Mouse (Mus musculus) c-Kit-positive CD71-negative TER-119-negative erythroid progenitor cells, embryonic 14.5 days (primary cell): ENCODE results near the gene Marcksl1.
"Not testable (repeated sequence)": the region's sequence is repeated elsewhere in the genome, so short reads cannot be mapped to it uniquely, and the experiment has no call there.

Source experiments
- DNase-seq: peaks from one replicate; pipeline ENCODE4 v3.0.0-alpha.2; 2013; ENCODE audit warnings: low read depth

The Marcksl1 gene

DNA sequence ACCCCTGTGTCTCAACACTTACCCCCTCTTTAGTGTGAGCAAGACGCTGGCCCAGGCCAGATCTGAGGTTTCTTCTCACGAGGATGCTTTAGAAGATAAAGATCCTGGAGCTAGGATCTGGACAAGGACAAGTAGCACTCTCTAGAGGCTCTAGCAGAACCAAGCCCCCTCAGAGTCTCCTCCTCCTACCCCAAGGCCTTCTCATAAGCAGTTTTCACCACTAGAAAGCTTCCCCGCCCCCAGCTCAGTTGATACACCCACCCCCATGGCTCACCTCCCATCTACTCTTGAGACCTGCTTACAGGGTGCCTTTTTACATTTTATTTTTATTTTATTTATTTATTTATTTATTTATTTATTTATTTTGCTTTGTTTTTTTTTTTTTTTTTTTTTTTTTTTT is 3.7 kb upstream of the Marcksl1 start:
- no peak for DNase-seq

DNA sequence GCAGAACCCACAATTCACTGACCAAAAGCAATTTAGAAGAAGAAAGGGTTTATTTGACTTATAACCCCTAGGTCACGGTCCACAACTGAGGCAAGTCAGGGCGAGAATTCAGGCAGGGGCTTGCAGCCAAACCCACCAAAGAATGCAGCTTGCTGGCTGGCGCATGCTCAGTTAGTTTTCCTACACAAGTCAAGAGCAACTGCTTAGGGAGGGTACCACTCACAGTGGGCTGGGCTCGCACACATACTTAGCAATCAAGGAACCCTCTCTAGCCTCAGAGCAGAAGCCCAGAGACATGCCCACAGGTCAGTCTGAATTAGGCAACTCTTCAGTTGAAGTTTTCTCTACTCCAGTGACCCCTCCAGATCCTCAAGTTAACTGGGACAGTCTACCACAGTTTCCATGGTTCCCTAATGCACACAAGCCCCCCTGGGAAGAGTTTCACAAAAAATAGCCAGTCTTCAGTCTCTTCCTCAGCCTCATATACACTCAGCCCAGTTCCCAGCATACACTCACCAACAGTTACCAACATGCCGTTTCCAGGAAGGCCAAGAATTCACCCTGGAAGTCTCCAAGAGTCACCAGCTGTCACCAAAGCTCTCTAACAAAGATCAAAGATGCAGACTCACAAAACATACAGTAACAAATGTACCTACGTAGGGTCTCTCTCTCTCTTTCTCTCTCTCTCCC is 2.5 kb upstream of the Marcksl1 start:
- DNase-seq = no peak

DNA sequence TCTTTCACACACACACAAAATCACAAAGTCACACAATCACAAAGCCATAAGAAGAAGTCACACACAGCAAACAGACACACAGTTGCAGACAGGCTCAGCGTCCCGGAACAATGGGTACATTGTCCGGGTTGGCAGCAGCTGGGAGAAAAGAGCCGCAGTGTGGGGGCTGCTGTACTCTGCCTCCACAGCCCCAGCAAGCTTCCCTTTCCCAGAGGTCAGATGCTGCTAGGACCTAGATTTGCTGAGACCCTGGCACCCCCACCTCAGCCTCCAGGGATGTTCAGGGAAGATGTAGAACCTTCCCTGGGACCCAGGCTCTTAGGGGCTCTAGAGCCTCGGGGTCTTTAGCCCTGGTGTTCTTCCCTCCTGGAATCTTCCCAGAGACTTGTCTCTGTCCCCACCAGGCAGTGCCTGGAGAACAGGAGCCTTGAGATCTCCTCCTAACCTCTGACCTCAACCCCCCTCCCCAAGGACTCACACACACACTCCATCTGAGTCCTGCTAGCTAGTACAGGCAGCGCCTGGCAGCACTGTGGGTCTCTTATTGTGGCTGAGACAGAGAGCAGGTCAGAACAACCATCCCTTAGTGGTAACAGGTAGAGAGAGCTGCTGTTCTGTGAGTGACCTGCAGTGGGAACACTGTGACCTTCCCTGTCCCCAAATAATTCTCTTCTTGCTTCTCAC is 1.8 kb upstream of the Marcksl1 start:
- DNase-seq = no peak

DNA sequence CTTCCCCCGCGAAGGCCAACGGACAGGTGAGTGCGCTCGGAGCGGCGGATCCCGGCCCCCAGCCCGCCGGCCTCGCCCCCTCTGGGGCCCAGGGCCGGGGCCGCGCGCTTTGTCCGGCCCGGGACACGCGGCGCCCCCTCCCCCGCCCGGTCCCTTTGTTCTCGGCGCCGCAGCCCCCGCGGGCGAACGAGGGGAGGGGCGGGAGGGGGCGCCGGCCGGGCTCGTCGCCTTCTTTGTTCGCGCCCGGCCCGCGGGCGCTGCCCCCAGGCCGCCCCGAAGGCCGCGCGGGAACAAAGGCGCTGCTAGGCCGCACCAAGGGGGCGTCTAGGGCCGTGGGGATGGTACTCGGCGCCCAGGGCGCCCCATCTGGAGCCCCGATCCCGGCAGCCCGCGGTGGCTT is 510 bp downstream of the Marcksl1 start:
- no peak for DNase-seq

DNA sequence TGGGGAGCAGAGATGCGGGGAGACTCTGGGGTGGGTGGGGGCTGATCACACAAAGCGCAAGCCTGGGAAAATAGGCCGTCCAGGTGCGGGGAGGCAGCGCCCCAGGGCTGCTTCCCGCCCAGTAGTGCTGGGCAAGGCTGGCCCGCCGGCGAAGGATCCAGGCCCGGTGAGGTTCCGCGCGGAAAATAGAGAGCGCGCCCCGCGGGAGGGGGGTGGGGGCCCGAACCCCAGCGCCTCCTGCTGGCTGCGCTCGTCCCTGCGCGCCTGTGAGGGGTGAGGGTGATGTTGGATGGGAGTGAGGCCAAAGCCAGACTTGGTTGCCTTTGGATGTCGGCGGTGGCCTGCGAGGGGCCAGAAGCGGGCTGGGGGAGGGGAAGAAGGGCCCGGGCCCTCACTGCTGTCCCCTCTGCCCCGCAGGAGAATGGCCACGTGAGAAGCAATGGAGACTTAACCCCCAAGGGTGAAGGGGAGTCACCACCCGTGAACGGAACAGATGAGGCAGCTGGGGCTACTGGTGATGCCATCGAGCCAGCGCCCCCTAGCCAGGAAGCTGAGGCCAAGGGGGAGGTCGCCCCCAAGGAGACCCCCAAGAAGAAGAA is 1.0 kb downstream of the Marcksl1 start:
- DNase-seq = peak; percentile 45

DNA sequence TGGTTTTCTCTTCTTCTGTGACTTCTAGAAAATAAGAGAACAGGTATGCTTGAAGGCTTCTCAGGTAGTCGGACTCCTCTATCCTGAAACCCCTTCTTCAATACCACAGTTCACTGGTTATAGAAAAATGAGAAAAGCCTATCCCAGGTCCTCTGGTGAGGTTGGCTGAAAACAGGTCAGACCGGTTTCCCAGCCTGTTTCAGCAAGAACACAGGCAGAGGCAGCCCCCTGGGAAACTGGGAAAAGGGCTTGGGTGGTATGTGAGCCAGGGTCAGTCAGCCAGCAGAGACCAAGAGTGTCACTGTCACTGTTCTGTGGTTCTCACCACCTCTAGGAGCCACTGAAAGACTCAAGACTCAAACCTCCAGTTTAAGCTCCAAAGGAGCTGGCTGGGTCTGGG is 3.5 kb downstream of the Marcksl1 start:
- DNase-seq = no peak

DNA sequence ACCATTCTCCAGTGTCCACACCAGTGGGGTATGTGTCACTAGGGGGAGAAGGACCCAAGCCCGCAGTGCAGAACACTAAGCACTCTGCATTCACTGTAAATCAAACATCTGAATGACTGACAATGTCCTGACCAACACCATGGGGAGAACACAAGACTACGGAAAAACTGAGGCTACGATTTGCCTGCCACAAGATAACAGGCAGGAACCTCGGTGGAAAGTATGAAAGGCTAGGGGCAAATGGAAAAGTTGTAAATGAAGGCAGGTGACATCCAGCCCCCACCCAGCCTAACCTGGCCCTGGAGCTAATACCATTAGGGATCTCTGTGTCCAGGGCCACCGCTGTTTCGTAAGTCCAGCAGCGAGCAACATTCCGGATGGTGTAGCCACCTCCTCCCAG is 5.1 kb downstream of the Marcksl1 start:
- DNase-seq = no peak

DNA sequence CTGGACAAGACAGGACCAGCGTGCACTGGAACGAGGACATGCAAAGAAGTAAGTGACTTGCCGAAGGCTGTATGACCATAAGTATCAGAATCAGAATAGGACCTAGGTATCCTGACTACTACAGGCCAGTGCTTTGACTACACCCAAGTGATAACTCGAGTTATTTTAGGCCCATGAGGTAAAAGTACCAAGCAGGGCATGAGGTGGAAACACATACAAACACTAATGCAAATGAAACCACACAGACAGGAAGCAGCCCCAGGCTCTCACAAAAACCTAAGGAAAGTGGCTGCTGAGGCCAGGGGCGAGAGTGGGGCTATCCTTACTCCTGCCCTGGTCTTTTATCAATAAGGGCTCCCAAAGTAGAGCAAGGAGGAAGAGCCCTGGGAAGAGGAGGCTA is 12.0 kb downstream of the Marcksl1 start:
- DNase-seq = no peak

DNA sequence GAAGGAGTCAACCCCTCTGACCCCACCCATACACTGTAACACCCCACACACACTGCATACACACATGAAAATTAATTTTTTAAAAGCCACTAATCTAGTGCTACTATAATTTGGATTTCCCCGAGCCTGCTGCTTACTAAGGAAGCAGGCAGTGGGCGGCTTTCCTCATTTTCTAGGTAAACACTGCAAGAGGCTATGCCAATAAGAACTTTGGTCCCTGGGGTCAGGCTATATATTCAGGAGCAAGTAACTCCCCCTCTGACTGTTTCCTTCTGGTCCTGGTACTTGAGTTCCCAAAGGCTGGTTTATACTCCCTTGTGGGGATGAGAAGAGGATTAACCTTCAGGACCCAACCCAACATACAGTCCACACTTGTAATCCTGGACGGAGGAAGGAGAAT is 12.5 kb downstream of the Marcksl1 start:
- no peak for DNase-seq

DNA sequence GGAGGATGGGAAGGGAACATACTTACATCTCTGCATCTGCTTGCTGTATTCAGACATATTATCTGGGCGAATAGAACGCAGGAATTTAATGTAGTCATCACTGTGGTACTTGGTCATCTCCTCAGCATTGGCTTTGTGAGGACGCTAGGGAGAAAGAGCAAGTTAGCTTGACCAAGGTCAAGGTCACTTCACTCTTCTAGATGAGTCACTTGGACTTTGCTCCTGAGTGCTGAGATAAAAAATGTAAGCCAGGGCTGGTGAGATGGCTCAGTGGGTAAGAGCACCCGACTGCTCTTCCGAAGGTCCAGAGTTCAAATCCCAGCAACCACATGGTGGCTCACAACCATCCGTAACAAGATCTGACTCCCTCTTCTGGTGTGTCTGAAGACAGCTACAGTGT is 15.5 kb downstream of the Marcksl1 start:
- not testable (repeated sequence) for DNase-seq

DNA sequence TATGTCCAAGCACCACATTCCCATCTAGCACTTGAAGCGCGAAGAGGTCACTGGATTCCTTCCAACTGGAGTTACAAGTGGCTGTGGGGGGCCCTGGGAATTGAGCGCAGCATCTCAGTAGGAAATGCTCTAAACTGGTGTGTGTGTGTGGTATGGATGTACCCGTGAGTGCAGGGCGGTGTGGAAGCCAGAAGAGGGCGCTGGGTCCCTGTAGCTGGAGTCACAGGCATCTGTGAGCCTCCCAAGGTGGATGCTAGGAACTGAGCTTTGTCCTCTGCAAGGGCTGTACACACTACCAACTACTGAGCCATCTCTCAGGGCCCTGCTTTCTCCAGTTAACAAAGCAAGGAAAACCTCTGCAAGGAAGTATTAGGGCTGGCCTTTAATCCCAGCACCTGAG is 26.6 kb downstream of the Marcksl1 start:
- DNase-seq = no peak

DNA sequence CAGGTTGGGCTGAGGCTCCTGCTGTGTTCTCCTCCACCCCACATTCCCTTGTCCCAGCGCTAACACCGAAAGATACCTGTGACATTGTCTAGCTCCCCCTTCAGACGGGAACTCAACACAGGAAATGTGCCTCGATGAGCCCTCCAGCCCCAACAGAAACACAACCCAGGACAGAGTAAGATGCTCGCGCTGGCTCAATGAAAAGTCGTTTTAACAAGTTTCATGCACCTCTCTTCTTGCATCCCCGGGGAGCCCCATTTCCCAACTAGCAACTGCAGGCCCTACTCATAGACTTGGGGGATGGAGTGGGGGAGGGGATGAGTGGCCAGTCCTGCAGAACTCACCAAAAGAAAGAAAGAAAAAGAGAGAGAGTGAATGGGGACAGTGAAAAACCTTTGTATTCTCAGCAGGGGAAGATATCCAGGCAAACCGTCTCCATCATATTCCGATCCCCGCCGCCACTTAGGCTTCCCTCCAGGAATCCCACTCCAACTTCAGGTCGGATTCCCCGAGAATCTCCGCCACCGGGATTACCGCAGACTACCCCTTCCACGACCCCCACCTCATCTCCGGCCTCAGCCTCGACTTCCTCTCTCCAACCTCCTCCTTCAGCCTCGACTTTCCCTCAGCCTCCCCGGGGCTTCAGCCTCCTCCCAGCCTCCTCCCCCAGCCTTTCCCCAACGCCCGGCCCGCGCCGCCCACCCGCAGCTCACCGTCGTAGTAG is 28.6 kb downstream of the Marcksl1 start:
- no peak for DNase-seq

DNA sequence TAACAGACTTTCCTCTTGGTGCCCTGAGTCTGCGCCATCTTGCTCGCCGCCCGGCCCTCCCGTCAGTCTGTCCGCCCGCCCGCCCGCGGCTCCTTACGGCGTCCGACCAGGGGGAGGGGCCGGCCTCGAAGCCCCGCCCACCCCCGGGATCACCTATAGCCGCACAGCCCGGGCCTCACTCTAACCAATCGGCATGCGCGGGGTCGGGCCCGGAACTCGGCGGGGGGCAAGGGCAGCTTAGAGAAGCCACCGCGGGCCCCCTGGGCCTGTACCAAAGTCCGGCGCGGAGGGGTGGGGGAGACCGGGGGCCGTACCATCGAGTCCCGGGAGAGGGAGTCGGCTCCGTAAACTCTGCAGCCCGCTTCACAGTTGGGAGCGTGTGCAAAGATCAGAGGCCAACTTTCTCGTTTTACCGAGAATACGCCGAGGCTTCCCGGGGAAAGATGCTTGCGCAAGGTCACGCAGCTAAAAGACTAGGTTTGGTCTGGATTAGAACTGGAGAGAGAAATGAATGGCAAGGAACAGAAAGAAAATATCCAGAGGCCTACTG is 29.3 kb downstream of the Marcksl1 start, which contains the start of gene Hdac1:
Gene Hdac1 (minus strand): TSS at position 122 of the 550 bp plus-strand sequence.
- DNase-seq = peak; percentile 96

DNA sequence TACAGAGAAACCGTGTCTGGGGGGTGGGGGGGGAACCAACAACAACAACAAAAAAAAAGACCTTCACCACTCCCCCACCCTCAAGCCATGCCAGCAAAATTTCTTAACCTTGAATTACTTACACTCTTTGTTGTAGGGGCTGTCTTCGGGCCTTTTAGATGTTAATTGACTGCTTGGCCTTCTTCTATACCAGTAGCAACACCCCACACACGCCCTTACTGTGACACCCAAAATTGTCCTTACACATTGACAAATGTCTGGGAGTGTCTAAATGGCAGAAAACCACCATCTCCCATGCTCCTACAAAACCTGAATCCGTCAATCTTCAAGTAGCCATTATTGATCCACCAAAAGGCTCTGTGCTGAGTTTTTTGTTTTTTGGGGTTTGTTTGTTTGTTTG is 30.7 kb downstream of the Marcksl1 start:
- DNase-seq = no peak

DNA sequence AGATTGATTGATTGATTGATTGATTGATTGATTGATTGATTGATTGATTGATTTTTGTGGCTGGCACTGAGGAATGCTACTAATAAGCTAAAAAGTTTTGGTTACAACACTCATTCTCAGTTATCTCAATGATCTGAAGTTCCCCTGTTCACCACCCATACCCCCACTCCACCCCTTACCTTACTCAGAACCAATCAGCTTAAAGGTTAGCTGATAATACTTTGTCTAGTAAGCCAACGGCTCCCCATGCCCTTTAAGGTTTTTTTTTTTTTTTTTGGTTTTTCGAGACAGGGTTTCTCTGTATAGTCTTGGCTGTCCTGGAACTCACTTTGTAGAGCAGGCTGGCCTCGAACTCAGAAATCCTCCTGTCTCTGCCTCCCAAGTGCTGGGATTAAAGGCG is 34.2 kb downstream of the Marcksl1 start:
- DNase-seq = not testable (repeated sequence)

DNA sequence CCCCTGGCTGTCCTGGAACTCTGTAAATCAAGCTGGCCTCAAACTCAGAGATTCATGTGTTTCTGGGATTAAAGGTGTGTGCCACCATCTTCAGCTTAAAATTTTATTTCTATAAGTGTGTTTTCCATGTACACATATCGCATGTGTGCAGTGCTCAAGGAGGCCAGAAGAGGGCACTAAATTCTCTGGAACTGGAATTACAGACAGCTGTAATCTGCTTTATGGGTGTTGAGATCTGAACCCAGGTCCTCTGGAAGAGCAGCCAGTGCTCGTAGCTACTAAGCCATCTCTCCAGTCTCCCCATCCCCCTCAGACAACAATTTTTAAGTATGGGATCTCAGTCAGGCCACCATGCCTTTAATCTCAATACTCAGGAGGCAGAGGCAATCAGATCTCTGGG is 35.9 kb downstream of the Marcksl1 start:
- no peak for DNase-seq

DNA sequence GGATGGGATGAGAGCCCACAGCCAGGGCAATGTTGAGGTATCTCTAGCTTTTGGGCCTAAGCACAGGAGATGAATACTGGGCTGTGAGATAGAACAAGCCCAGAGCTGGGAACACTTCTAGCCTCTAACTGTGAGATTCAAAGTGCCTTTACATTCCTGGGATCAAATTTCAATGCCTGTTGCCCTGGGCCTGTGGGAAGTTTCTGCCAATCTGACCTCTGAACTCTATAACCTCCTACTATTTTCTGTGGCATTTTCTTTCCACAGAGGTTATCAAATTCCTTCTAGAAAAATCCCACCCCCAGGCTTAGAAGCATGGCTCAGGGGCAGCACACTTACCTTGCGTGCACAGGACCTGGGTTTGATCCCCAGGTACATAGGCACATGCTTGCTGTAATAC is 36.9 kb downstream of the Marcksl1 start:
- no peak for DNase-seq

DNA sequence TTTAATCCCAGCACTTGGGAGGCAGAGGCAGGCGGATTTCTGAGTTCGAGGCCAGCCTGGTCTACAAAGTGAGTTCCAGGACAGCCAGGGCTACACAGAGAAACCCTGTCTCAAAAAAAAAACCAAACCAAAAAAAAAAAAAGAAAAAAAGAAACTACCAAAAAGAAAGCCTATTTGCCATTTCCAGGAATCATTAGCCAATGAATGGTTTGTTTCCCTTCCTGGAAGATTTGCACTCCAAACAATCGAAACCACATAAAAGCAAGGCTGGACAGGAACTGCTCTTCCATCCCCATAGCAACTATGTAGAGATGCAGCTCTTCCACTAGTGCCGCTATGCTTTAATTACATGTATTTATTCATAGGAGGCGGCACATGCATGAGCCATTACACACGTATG is 41.1 kb downstream of the Marcksl1 start:
- not testable (repeated sequence) for DNase-seq

DNA sequence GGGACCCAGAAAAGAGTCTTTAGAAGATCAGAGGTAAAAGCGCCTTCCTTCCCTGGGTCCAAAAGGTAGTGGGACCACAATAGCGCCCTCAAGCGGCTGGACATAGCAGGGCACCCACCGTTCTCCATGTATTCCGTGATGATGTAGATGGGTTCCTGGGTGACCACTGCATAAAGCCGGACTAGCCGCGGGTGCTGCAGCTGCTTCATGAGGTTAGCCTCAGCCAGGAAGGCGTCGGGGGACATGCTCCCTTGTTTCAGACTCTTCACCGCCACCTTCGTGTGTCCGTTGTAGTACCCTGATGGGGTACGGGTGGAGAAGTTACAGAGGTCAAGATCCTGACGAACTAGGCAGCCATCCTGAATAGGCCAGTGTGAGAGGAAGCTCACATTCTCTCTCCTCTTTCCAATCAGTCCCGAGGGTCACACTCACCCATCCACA is 42.1 kb downstream of the Marcksl1 start:
- peak; percentile 59 for DNase-seq

DNA sequence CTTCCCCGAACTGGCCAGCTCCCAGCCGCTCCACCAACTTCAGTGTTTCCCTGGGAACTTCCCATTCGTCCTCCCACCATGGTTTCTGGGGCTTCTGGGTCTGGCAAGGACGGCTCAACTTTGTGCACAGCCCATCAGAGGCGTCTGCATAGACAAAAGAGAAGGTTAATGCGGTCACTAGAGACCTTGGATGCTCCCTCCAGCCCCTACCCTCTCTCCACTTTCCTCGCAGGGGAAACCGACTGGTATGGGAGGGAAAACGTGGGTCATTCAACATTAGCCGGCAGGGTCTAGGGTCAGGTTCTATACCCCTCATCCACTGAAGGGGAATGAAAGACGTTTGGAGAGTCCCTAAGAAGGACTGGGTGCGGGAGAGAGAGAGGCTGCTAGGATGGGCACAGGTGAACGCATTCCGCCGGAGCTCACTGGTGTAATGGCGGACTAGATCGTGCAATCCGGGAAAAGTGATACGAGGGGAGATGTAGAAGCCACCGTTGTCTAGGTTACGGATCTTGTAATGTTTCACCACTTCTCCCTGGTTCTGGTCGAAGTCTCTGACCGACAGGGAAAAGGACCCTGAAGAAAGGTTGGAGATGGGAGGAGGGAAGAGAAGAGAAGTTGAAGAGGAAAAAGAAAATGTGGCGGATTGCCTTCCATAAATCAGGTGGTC is 42.6 kb downstream of the Marcksl1 start:
- no peak for DNase-seq

DNA sequence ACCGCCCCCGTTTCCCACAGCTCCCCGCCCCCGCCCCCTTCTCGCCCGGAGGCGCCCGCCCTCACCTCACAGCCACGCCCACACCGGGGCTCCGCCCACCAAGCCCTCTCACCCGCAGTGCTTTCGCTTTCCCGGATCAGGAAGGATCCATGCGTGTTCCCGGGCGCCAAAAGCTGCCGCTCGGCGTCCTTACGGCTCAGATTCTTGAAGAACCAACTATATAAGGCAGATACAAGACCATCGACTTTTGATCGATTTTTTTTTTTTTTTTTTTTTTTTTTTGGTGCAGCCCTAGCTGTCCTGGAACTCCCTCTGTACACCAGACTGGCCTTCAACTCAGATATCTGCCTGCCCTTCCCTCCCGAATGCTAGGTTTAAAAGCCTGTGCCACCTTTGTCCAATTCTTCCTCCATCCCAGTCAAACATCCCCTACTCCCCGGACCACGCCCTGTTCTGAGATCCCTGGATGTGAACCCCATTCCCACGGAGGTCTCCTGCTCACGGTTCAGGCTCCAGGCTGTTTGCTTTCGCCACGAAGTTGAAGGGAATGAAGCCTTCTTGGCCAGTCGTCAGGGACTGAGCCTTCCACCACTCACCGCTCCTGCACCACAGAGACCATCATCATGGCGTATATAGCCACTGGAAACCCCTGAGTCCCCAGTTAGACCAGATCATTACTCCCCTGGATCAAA is 43.3 kb downstream of the Marcksl1 start:
- peak; percentile 83 for DNase-seq
